ENCODE assay signal across 8 mouse cellular contexts in the genomic region with DNA sequence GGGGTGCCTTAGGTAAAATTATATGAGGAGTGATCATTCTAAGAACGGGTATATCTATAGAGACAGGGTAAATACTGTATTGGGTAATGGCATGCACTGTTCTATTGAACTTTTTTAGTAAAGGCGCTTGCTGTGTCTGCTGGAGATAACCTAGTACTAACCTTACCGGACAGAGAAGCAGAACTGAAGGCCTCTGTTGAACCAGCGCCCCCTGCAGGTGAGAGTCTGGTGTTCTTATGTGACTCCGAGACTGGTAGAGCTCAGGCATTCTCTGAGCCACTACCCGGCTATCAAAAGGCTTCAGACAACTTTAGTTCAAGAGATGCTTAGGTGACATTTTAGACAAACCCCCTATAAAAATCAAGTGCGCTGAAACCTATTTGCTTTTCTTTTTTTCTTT. TPM values are rescaled to one million over a fixed set of nuclear protein-coding genes. Genes with fewer than 3 reads are reported as not detected.
DNase-seq lines count a peak whose midpoint lies in the region; ATAC-seq and TF ChIP-seq lines count a peak whose summit lies in the region.

No protein-coding gene starts in this region.

- no peaks in the 10 kb centered on the region for H3K9me3 ChIP-seq in forebrain, embryonic 14.5 days (replicated peaks; ENCODE audit: control insufficient read depth, low read length)
- no peaks in the 10 kb centered on the region for H3K9me3 ChIP-seq in forebrain, embryonic 11.5 days (ENCODE audit: control insufficient read depth, low read length)

- H3K79me2 ChIP-seq in C2C12 (ENCODE audit: control insufficient read depth, insufficient read depth): no peaks in the 10 kb centered on the region

- H3K4me1 ChIP-seq in forebrain, embryonic 14.5 days (ENCODE audit: control insufficient read depth, insufficient read depth, low read length): no peaks in the 10 kb centered on the region
- H3K4me1 ChIP-seq in forebrain, embryonic 11.5 days (replicated peaks; ENCODE audit: control insufficient read depth, insufficient read depth, low read length): no peaks in the 10 kb centered on the region

- ATAC-seq in forebrain, embryonic 14.5 days: no peak
- ATAC-seq in forebrain, embryonic 11.5 days (replicated peaks; ENCODE audit: low FRiP score): no peak
- ATAC-seq in erythroid progenitor cell, adult 5-6 weeks (replicated peaks; ENCODE audit: low FRiP score, poor library complexity, severe bottlenecking): peak; percentile 61; the same call in 1 of the 2 replicates
- ATAC-seq in megakaryocyte progenitor cell, adult 5-6 weeks (replicated peaks; ENCODE audit: poor library complexity): peak; percentile 71

- H3K9ac ChIP-seq in forebrain, embryonic 14.5 days (ENCODE audit: low read length): no peak overlapping the region
- H3K9ac ChIP-seq in forebrain, embryonic 11.5 days (ENCODE audit: low read length): no peak overlapping the region

- H3ac ChIP-seq in C2C12 (ENCODE audit: control insufficient read depth, insufficient read length, low read depth): no peak overlapping the region

- no peaks in the 10 kb centered on the region for H3K79me3 ChIP-seq in C2C12 (ENCODE audit: low read depth)

- H3K27ac ChIP-seq in forebrain, embryonic 14.5 days (ENCODE audit: low read depth, low read length): no peak overlapping the region
- no peak overlapping the region for H3K27ac ChIP-seq in forebrain, embryonic 11.5 days (ENCODE audit: low read depth, low read length)

- peak; percentile 8 for DNase-seq in forebrain, embryonic 14.5 days (ENCODE audit: low spot score)
- no peak for DNase-seq in forebrain, embryonic 11.5 days (ENCODE audit: low spot score)
- DNase-seq in brain, embryonic 14.5 days (ENCODE audit: low read depth): peak; percentile 12
- DNase-seq in layer of hippocampus, adult 9-11 months: peak; percentile 17
- DNase-seq in thymus, postnatal 10 days (ENCODE audit: low spot score in 2 of 2): peak; percentile 32 to 75

- TF ChIP-seq CTCF in C2C12 (IDR thresholded peaks at IDR 0.05; ENCODE audit: control insufficient read depth, insufficient read depth, insufficient read length): peak; percentile 3
- peak; percentile 27; the same call in 1 of the 2 replicates for TF ChIP-seq CTCF in brain, embryonic 14.5 days (IDR thresholded peaks at IDR 0.05; ENCODE audit: borderline replicate concordance, extremely low read depth, insufficient read depth, insufficient read length)

- no peaks in the 10 kb centered on the region for H3K36me3 ChIP-seq in forebrain, embryonic 14.5 days (ENCODE audit: control insufficient read depth, insufficient read depth, low read length)
- no peaks in the 10 kb centered on the region for H3K36me3 ChIP-seq in forebrain, embryonic 11.5 days (ENCODE audit: control insufficient read depth, insufficient read depth, low read length)
- H3K36me3 ChIP-seq in C2C12 (ENCODE audit: control insufficient read depth, insufficient read depth): no peaks in the 10 kb centered on the region

- no peak for TF ChIP-seq POLR2A in brain, embryonic 14.5 days (IDR thresholded peaks at IDR 0.05; ENCODE audit: borderline replicate concordance, extremely low read depth, insufficient read depth, insufficient read length, poor library complexity, severe bottlenecking)

- H3K4me2 ChIP-seq in forebrain, embryonic 14.5 days (ENCODE audit: low read length): no peak overlapping the region
- no peak overlapping the region for H3K4me2 ChIP-seq in forebrain, embryonic 11.5 days (ENCODE audit: low read depth, low read length, severe bottlenecking)

- WGBS in forebrain, embryonic 14.5 days: 62% methylated on average over 7 of the region's 7 CpGs
- 60% methylated on average over 7 of the region's 7 CpGs for WGBS in forebrain, embryonic 11.5 days

- no peaks in the 10 kb centered on the region for H3K27me3 ChIP-seq in forebrain, embryonic 14.5 days (replicated peaks; ENCODE audit: control insufficient read depth, insufficient read depth, low read length)
- no peaks in the 10 kb centered on the region for H3K27me3 ChIP-seq in forebrain, embryonic 11.5 days (ENCODE audit: control insufficient read depth, insufficient read depth, low read length)
- H3K27me3 ChIP-seq in C2C12 (ENCODE audit: control insufficient read depth, insufficient read depth, insufficient read length): no peaks in the 10 kb centered on the region

- H3K4me3 ChIP-seq in forebrain, embryonic 14.5 days (ENCODE audit: low read depth, low read length): no peak overlapping the region
- no peak overlapping the region for H3K4me3 ChIP-seq in forebrain, embryonic 11.5 days (ENCODE audit: low read depth, low read length)
- no peak overlapping the region for H3K4me3 ChIP-seq in C2C12 (ENCODE audit: insufficient read depth, poor library complexity, severe bottlenecking)

TF ChIP-seq in C2C12, 6 proteins besides CTCF, POLR2A, EP300 and RAD21:
- TF ChIP-seq MYOG (IDR thresholded peaks at IDR 0.05; ENCODE audit: control insufficient read depth, extremely low read depth, insufficient read length) (no peak), CEBPB (IDR thresholded peaks at IDR 0.05; ENCODE audit: low read depth) (no peak), USF1 (IDR thresholded peaks at IDR 0.05; ENCODE audit: low read depth) (no peak), MAX (IDR thresholded peaks at IDR 0.05) (no peak)

RNA-seq across cellular contexts. Expression of a gene that starts 17.6 kb away (rescaled TPM):
- 1.4 and 2.6 TPM in 2 replicates for polyA plus RNA-seq in forebrain, embryonic 14.5 days (2014; fragmentation: Nextera tagmentation; extraction: Ambion mirVana)
- polyA plus RNA-seq in forebrain, embryonic 11.5 days (2014; fragmentation: Nextera tagmentation; extraction: Ambion mirVana): 0.61 and 0.67 TPM in 2 replicates
- polyA plus RNA-seq in C2C12 (2012; fragmentation: generic; extraction: Trizol): 0.02 TPM
- polyA plus RNA-seq in brain, embryonic 14.5 days (2012; rRNA removed): 1.9 and 3.6 TPM in 2 replicates
- total RNA-seq in erythroid progenitor cell, adult 5-6 weeks (2015; ENCODE audit: low replicate concordance): not detected in 2 replicates
- total RNA-seq in erythroid progenitor cell, adult 5-6 weeks (2017; ENCODE audit: low replicate concordance): not detected in 2 replicates
- total RNA-seq in megakaryocyte progenitor cell, adult 5-6 weeks (2015): not detected in 2 replicates
- total RNA-seq in megakaryocyte progenitor cell, adult 5-6 weeks (2017): not detected in 2 replicates

RNA-seq across cellular contexts. Expression of a gene that starts 31.0 kb away (rescaled TPM):
- polyA plus RNA-seq in forebrain, embryonic 14.5 days (2014; fragmentation: Nextera tagmentation; extraction: Ambion mirVana): 44.9 and 45.1 TPM in 2 replicates
- 79.9 and 87.4 TPM in 2 replicates for polyA plus RNA-seq in forebrain, embryonic 11.5 days (2014; fragmentation: Nextera tagmentation; extraction: Ambion mirVana)
- polyA plus RNA-seq in C2C12 (2012; fragmentation: generic; extraction: Trizol): 10.5 TPM
- 46.8 and 63.3 TPM in 2 replicates for polyA plus RNA-seq in brain, embryonic 14.5 days (2012; rRNA removed)
- 40.0 and 51.6 TPM in 2 replicates for total RNA-seq in erythroid progenitor cell, adult 5-6 weeks (2015; ENCODE audit: low replicate concordance)
- total RNA-seq in erythroid progenitor cell, adult 5-6 weeks (2017; ENCODE audit: low replicate concordance): 22.4 and 54.9 TPM in 2 replicates
- 71.0 and 73.2 TPM in 2 replicates for total RNA-seq in megakaryocyte progenitor cell, adult 5-6 weeks (2015)
- 55.6 and 62.0 TPM in 2 replicates for total RNA-seq in megakaryocyte progenitor cell, adult 5-6 weeks (2017)

RNA-seq across cellular contexts. Expression of a gene that starts 31.2 kb away (rescaled TPM):
- 66.1 and 73.3 TPM in 2 replicates for polyA plus RNA-seq in forebrain, embryonic 14.5 days (2014; fragmentation: Nextera tagmentation; extraction: Ambion mirVana)
- polyA plus RNA-seq in forebrain, embryonic 11.5 days (2014; fragmentation: Nextera tagmentation; extraction: Ambion mirVana): 58.8 and 61.3 TPM in 2 replicates
- 44.4 TPM for polyA plus RNA-seq in C2C12 (2012; fragmentation: generic; extraction: Trizol)
- 33.9 and 38.0 TPM in 2 replicates for polyA plus RNA-seq in brain, embryonic 14.5 days (2012; rRNA removed)
- total RNA-seq in erythroid progenitor cell, adult 5-6 weeks (2015; ENCODE audit: low replicate concordance): 18.0 and 24.1 TPM in 2 replicates
- 22.7 and 26.2 TPM in 2 replicates for total RNA-seq in erythroid progenitor cell, adult 5-6 weeks (2017; ENCODE audit: low replicate concordance)
- 41.4 and 46.0 TPM in 2 replicates for total RNA-seq in megakaryocyte progenitor cell, adult 5-6 weeks (2015)
- total RNA-seq in megakaryocyte progenitor cell, adult 5-6 weeks (2017): 43.2 and 56.2 TPM in 2 replicates

Comparison
In these comparisons a context has a peak if more than half of its experiments do, and no peak if none do; other contexts are left out.
1. ATAC-seq: peak in erythroid progenitor cell, adult 5-6 weeks (single experiment) and megakaryocyte progenitor cell, adult 5-6 weeks (single experiment); none in forebrain, embryonic 14.5 days (single experiment) and forebrain, embryonic 11.5 days (single experiment).